Mouse (Mus musculus) small intestine, adult 2 months (tissue): ENCODE results near the gene Magi1. TPM values are rescaled to one million over a fixed set of nuclear protein-coding genes. Genes with fewer than 3 reads are reported as not detected.

ENCODE experiments used
- H3K27ac ChIP-seq: fragments of 200-500 bp; 2 replicates; pipeline ENCODE4 v1.5.1; 2012; ENCODE audit warnings: low read depth, low read length, control low read depth, inconsistent platforms; ENCODE audit not compliant: insufficient read depth
- H3K27me3 ChIP-seq: fragments of 200-500 bp; 2 replicates; pipeline ENCODE4 v1.6.1; 2012; ENCODE audit warnings: mild to moderate bottlenecking, moderate library complexity, low read length, inconsistent platforms; ENCODE audit not compliant: control insufficient read depth, insufficient read depth
- H3K36me3 ChIP-seq: fragments of 200-500 bp; 2 replicates; pipeline ENCODE4 v1.6.1; 2012; ENCODE audit warnings: mild to moderate bottlenecking, low read length, control low read depth, inconsistent platforms; ENCODE audit not compliant: control insufficient read depth, insufficient read depth
- H3K4me1 ChIP-seq: fragments of 200-500 bp; 2 replicates; pipeline ENCODE4 v1.6.1; 2012; ENCODE audit warnings: low read length, inconsistent platforms, mixed read lengths; ENCODE audit not compliant: control insufficient read depth, insufficient read depth, insufficient read length
- H3K4me3 ChIP-seq: fragments of 200-500 bp; 2 replicates; pipeline ENCODE4 v1.5.1; 2012; ENCODE audit warnings: low read depth, mild to moderate bottlenecking, control low read depth, inconsistent platforms, low read length, moderate library complexity
- CTCF ChIP-seq: fragments of 200-500 bp; IDR thresholded peaks from 2 replicates; pipeline ENCODE4 v1.5.1; 2012; ENCODE audit warnings: low read depth, mild to moderate bottlenecking, control low read depth, inconsistent platforms, low read length, moderate library complexity, mixed read lengths; ENCODE audit not compliant: insufficient replicate concordance, insufficient read length; ENCODE audit errors: extremely low read depth
- POLR2A ChIP-seq: fragments of 200-500 bp; IDR thresholded peaks from 2 replicates; pipeline ENCODE4 v1.6.1; 2012; ENCODE audit warnings: low read depth, mild to moderate bottlenecking, control low read depth, inconsistent platforms, low read length, moderate library complexity
- WGBS: fragments of 180-500 bp; shearing (Covaris S2); methylation state at CpG from one replicate; pipeline ENCODE4 v1.1.7; 2018; 5-methylcytosine and 5-hydroxymethylcytosine counted together
- polyA plus RNA-seq: library from polyadenylated mRNA; depleted of rRNA; stranded (reverse); fragments of >200 nt; gene quantifications from 2 replicates; pipeline ENCODE4 v1.2.3, GENCODE M21; 2012

Magi1 gene
- polyA plus RNA-seq, 1 experiment: 7.0 TPM

DNA sequence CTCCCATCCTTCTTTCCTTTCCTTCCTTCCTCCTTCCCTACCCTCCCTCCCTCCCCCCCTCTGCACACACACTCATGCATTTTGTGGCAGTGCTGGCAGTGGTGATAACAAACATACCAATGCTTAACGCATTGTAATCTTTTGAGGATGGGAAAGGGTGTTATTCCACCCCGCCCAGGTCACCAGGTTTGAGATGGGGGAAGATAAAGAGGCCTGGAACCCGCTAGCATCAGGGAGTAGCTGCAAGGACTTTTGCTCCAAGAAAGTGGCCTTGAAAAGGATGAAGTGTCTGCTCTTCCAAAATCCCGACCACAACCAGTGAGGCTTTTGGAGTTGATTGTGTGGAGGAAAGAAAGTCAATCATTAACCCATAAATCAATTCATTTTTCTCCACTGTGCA is 218.9 kb downstream of the Magi1 start:
- no peaks in the 10 kb centered on the region for H3K27me3 ChIP-seq
- H3K4me3 ChIP-seq: no peak overlapping the region
- TF ChIP-seq POLR2A (no peak), CTCF (no peak)
- peaks cover 32% of the 10 kb centered on the region; the same call in 1 of the 2 replicates for H3K4me1 ChIP-seq
- H3K27ac ChIP-seq: no peak overlapping the region
- no peaks in the 10 kb centered on the region for H3K36me3 ChIP-seq
- whole genome bisulfite sequencing: 25% methylated on average over 4 of the region's 4 CpGs

- H3K36me3 ChIP-seq: no peaks in the 10 kb centered on the region
- H3K4me1 ChIP-seq: peaks cover 26% of the 10 kb centered on the region; the same call in 1 of the 2 replicates
- TF ChIP-seq POLR2A (no peak), CTCF (no peak)
- no peak overlapping the region for H3K27ac ChIP-seq
- 88% methylated on average over 4 of the region's 4 CpGs for WGBS
- no peaks in the 10 kb centered on the region for H3K27me3 ChIP-seq
- H3K4me3 ChIP-seq: no peak overlapping the region
These were observed 220.2 kb downstream of the Magi1 start for GRCm38 (mm10) chr6:94063542-94063941.

- H3K4me1 ChIP-seq: peaks cover 26% of the 10 kb centered on the region; the same call in 1 of the 2 replicates
- peak overlapping the region; percentile 62 for H3K27ac ChIP-seq
- H3K4me3 ChIP-seq: no peak overlapping the region
- TF ChIP-seq POLR2A (no peak), CTCF (no peak)
- H3K27me3 ChIP-seq: no peaks in the 10 kb centered on the region
- 68% methylated on average over 8 of the region's 8 CpGs for WGBS
- H3K36me3 ChIP-seq: no peaks in the 10 kb centered on the region
These were observed 222.2 kb downstream of the Magi1 start for GRCm38 (mm10) chr6:94061424-94061980.

- no peak overlapping the region for H3K4me3 ChIP-seq
- 31% methylated on average over 7 of the region's 7 CpGs for WGBS
- no peak for TF ChIP-seq CTCF
- TF ChIP-seq POLR2A: no peak
- peaks cover 26% of the 10 kb centered on the region; the same call in 1 of the 2 replicates for H3K4me1 ChIP-seq
- no peaks in the 10 kb centered on the region for H3K36me3 ChIP-seq
- no peaks in the 10 kb centered on the region for H3K27me3 ChIP-seq
- H3K27ac ChIP-seq: peak overlapping the region; percentile 62
These were observed 223.0 kb downstream of the Magi1 start for GRCm38 (mm10) chr6:94060621-94061213.

DNA sequence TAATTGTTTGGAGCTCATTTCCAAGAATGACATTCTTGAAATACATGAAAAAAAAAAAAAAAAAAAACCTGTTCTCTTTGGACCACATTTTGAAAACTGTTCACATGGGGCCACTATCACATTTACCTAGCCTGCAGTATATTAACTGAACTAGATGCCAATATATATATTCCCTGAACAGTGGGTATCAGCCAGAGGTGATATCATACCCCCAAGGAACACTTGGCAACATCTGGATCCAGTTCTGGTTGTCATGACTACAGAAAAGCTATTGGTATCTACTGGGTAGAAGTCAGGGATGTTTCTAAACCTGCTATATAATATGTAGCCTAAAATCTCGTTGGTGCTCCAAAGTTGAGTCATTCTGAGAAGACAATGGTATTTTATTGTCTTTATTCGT is 224.6 kb downstream of the Magi1 start:
- Histone ChIP-seq H3K27ac (no peak overlapping the region), H3K4me1 (peaks cover 22% of the 10 kb centered on the region; the same call in 1 of the 2 replicates), H3K36me3 (no peaks in the 10 kb centered on the region), H3K27me3 (no peaks in the 10 kb centered on the region), H3K4me3 (no peak overlapping the region)
- TF ChIP-seq CTCF (no peak), POLR2A (no peak)
- WGBS: 86% methylated on average over 2 of the region's 2 CpGs

GRCm38 (mm10) chr6:94053920-94054319 is 229.8 kb downstream of the Magi1 start:
- no peak overlapping the region for H3K27ac ChIP-seq
- TF ChIP-seq POLR2A (no peak), CTCF (peak; percentile 51; the same call in 1 of the 2 replicates)
- H3K4me3 ChIP-seq: no peak overlapping the region
- 0 out of 2 replicates have a peak, but pooled peaks cover 1% of the 10 kb centered on the region for H3K36me3 ChIP-seq
- WGBS: 37% methylated on average over 1 of the region's 1 CpGs
- no peaks in the 10 kb centered on the region for H3K27me3 ChIP-seq
- H3K4me1 ChIP-seq: no peaks in the 10 kb centered on the region; the same call in 1 of the 2 replicates

- H3K36me3 ChIP-seq: 0 out of 2 replicates have a peak, but pooled peaks cover 1% of the 10 kb centered on the region
- H3K27me3 ChIP-seq: no peaks in the 10 kb centered on the region
- no peaks in the 10 kb centered on the region for H3K4me1 ChIP-seq
- TF ChIP-seq POLR2A: no peak
- TF ChIP-seq CTCF: no peak
- 79% methylated on average over 4 of the region's 4 CpGs for WGBS
- no peak overlapping the region for H3K27ac ChIP-seq
- H3K4me3 ChIP-seq: no peak overlapping the region
These were observed 238.5 kb downstream of the Magi1 start for GRCm38 (mm10) chr6:94045180-94045579.
